15 mouse cellular contexts compared by ENCODE assay signal in genomic region chr5:100331636-100332035, GRCm38 (mm10).
"Had no signal": no experiment of that assay in that cellular context is flagged by ENCODE, and none has a peak within 500 bp of the region (broad histone marks: within the 10 kb centered on the region; RNA-seq: fewer than 3 reads in every experiment).

No protein-coding gene starts in this region.

- ATAC-seq: liver, postnatal 0 days had no signal

- H3K9ac ChIP-seq: limb, embryonic 12.5 days; liver, embryonic 13.5 days; liver, postnatal 0 days; lung, embryonic 15.5 days; midbrain, embryonic 13.5 days; neural tube, embryonic 12.5 days; stomach, embryonic 15.5 days had no signal

- H3K36me3 ChIP-seq: limb, embryonic 12.5 days; liver, embryonic 13.5 days; lung, embryonic 15.5 days; midbrain, embryonic 13.5 days; neural tube, embryonic 12.5 days; stomach, embryonic 15.5 days had no signal

- H3K4me1 ChIP-seq: liver, embryonic 13.5 days; lung, embryonic 15.5 days; stomach, embryonic 15.5 days had no signal

- H3K27ac ChIP-seq: layer of hippocampus, adult 2 months; limb, embryonic 12.5 days; liver, embryonic 13.5 days; lung, embryonic 15.5 days; midbrain, embryonic 13.5 days; neural tube, embryonic 12.5 days; stomach, embryonic 15.5 days had no signal

- H3K27me3 ChIP-seq: limb, embryonic 12.5 days; liver, embryonic 13.5 days; lung, embryonic 15.5 days; midbrain, embryonic 13.5 days; neural tube, embryonic 12.5 days; stomach, embryonic 15.5 days had no signal

- H3K4me3 ChIP-seq: layer of hippocampus, adult 2 months; limb, embryonic 12.5 days; liver, embryonic 13.5 days; lung, embryonic 15.5 days; midbrain, embryonic 13.5 days; myocyte; neural tube, embryonic 12.5 days; stomach, embryonic 15.5 days had no signal

- H3K9me3 ChIP-seq: limb, embryonic 12.5 days; liver, embryonic 13.5 days; lung, embryonic 15.5 days; midbrain, embryonic 13.5 days; neural tube, embryonic 12.5 days; stomach, embryonic 15.5 days had no signal

- DNase-seq: kidney, postnatal 10 days; kidney, postnatal 4 days; liver; liver, embryonic 13.5 days; liver, postnatal 0 days; right cerebral cortex, adult 18-20 months; thymus, adult 2 months; thymus, postnatal 36 days had no signal

- H3K4me2 ChIP-seq: limb, embryonic 12.5 days; liver, embryonic 13.5 days; lung, embryonic 15.5 days; midbrain, embryonic 13.5 days; neural tube, embryonic 12.5 days; stomach, embryonic 15.5 days had no signal
